Mouse (Mus musculus) heart, postnatal 0 days (tissue): ENCODE results near the gene Wnt7b. TPM values are rescaled to one million over a fixed set of nuclear protein-coding genes. Genes with fewer than 3 reads are reported as not detected.

Experiments
- ATAC-seq: fragments of 200-750 bp; cut with Nextera tagmentation; 2 replicates; pipeline ENCODE4 v1.8.0; 2017; ENCODE audit warnings: low read depth, moderate number of reproducible peaks, moderate library complexity; ENCODE audit not compliant: insufficient read depth
- DNase-seq: peaks from one replicate; pipeline ENCODE4 v3.0.0-alpha.2; 2016; ENCODE audit warnings: low spot score
- H3K27ac ChIP-seq: fragments of 300-500 bp; sonication (generic); 2 replicates; pipeline ENCODE4 v1.5.1; 2014; ENCODE audit warnings: low read depth, mild to moderate bottlenecking
- H3K27me3 ChIP-seq: fragments of 300-500 bp; sonication (generic); 2 replicates; pipeline ENCODE4 v1.6.1; 2014; ENCODE audit warnings: low read length, mixed read lengths; ENCODE audit not compliant: control insufficient read depth, insufficient read depth
- H3K36me3 ChIP-seq: fragments of 300-500 bp; sonication (generic); replicated peaks from 2 replicates; pipeline ENCODE4 v1.6.1; 2014; ENCODE audit warnings: low read length, mixed read lengths; ENCODE audit not compliant: control insufficient read depth, insufficient read depth
- H3K4me1 ChIP-seq: fragments of 300-500 bp; sonication (generic); 2 replicates; pipeline ENCODE4 v1.6.1; 2014; ENCODE audit warnings: antibody characterized with exemption; ENCODE audit not compliant: control insufficient read depth, insufficient read depth
- H3K4me2 ChIP-seq: fragments of 300-500 bp; sonication (generic); 2 replicates; pipeline ENCODE4 v1.6.1; 2014; ENCODE audit warnings: low read depth, mild to moderate bottlenecking, low read length, moderate library complexity
- H3K4me3 ChIP-seq: fragments of 300-500 bp; sonication (generic); 2 replicates; pipeline ENCODE4 v1.5.1; 2014; ENCODE audit warnings: low read depth, low read length
- H3K9ac ChIP-seq: fragments of 300-500 bp; sonication (generic); replicated peaks from 2 replicates; pipeline ENCODE4 v1.6.1; 2014; ENCODE audit warnings: low read depth, low read length, mixed read lengths
- H3K9me3 ChIP-seq: fragments of 300-500 bp; sonication (generic); replicated peaks from 2 replicates; pipeline ENCODE4 v1.6.1; 2016; ENCODE audit warnings: low read length; ENCODE audit not compliant: control insufficient read depth
- CTCF ChIP-seq: IDR thresholded peaks from 2 replicates; pipeline ENCODE4 v1.5.1; 2016; ENCODE audit warnings: antibody characterized with exemption, control low read depth, low read depth
- EP300 ChIP-seq: IDR thresholded peaks from 2 replicates; pipeline ENCODE4 v1.6.1; 2016; ENCODE audit warnings: antibody characterized with exemption, low read depth
- WGBS: fragments of 180-500 bp; shearing (Covaris S2); extraction: QIAGEN DNeasy Blood & Tissue Kit; methylation state at CpG from one replicate; pipeline ENCODE4 v1.1.7; 2014; 5-methylcytosine and 5-hydroxymethylcytosine counted together
- polyA plus RNA-seq: library from polyadenylated mRNA; unstranded; fragments of >200 nt; fragmentation: Nextera tagmentation; extraction: Ambion mirVana; gene quantifications from 2 replicates; pipeline ENCODE4 v1.2.1, GENCODE M21; 2015
- total RNA-seq: library from RNA; depleted of rRNA; stranded (reverse); fragments of >200 nt; gene quantifications from 2 replicates; pipeline ENCODE4 v1.2.3, GENCODE M21; 2014; ENCODE audit warnings: low replicate concordance

Gene Wnt7b
- total and polyA plus RNA-seq, 2 experiments from 2014 or later, result 0.10 to 2.6 TPM

GRCm38 (mm10) chr15:85611701-85612520, 29.6 kb upstream of the Wnt7b start:
- Histone ChIP-seq H3K36me3 (no peaks in the 10 kb centered on the region), H3K4me1 (peaks cover 15% of the 10 kb centered on the region), H3K4me3 (no peak overlapping the region), H3K27ac (peak overlapping the region; percentile 87), H3K9ac (no peak overlapping the region), H3K4me2 (no peak overlapping the region), H3K9me3 (no peaks in the 10 kb centered on the region), H3K27me3 (peaks cover 13% of the 10 kb centered on the region; the same call in 1 of the 2 replicates)
- ATAC-seq, result no peak
- 50% methylated on average over 16 of the region's 16 CpGs for WGBS
- TF ChIP-seq CTCF (no peak), EP300 (no peak)
- DNase-seq, result peak; percentile 39

- DNase-seq (peak; percentile 99), ATAC-seq (peak; percentile 96)
- Histone ChIP-seq H3K27me3 (0 out of 2 replicates have a peak, but pooled peaks cover 9% of the 10 kb centered on the region), H3K27ac (peak overlapping the region; percentile 87), H3K4me3 (no peak overlapping the region), H3K4me2 (no peak overlapping the region), H3K9ac (peak overlapping the region; percentile 6; the same call in 1 of the 2 replicates), H3K9me3 (no peaks in the 10 kb centered on the region), H3K4me1 (peaks cover 15% of the 10 kb centered on the region), H3K36me3 (no peaks in the 10 kb centered on the region)
- 14% methylated on average over 8 of the region's 8 CpGs for WGBS
- TF ChIP-seq EP300, result peak; percentile 91; the same call in 1 of the 2 replicates
- TF ChIP-seq CTCF, result peak; percentile 100
Measured at GRCm38 (mm10) chr15:85610618-85611218, 28.4 kb upstream of the Wnt7b start.

GRCm38 (mm10) chr15:85610120-85610519, 27.8 kb upstream of the Wnt7b start:
- DNase-seq, result no peak
- TF ChIP-seq EP300 (no peak), CTCF (no peak)
- H3K4me1 ChIP-seq, result peaks cover 15% of the 10 kb centered on the region

GRCm38 (mm10) chr15:85609266-85610004, 27.2 kb upstream of the Wnt7b start:
- DNase-seq (no peak), ATAC-seq (no peak)
- Histone ChIP-seq H3K4me2 (no peak overlapping the region), H3K9ac (no peak overlapping the region), H3K36me3 (no peaks in the 10 kb centered on the region), H3K9me3 (no peaks in the 10 kb centered on the region), H3K4me3 (no peak overlapping the region), H3K27ac (no peak overlapping the region), H3K27me3 (no peaks in the 10 kb centered on the region), H3K4me1 (peaks cover 15% of the 10 kb centered on the region)
- 78% methylated on average over 5 of the region's 5 CpGs for WGBS
- TF ChIP-seq EP300, result no peak
- TF ChIP-seq CTCF, result peak; percentile 27

More at GRCm38 (mm10) chr15:85610120-85610519, 27.8 kb upstream of the Wnt7b start:
- H3K4me3 ChIP-seq, result no peak overlapping the region
- H3K9me3 ChIP-seq, result no peaks in the 10 kb centered on the region
- 0 out of 2 replicates have a peak, but pooled peaks have one; percentile 1 for ATAC-seq
- no peaks in the 10 kb centered on the region for H3K36me3 ChIP-seq
- 0 out of 2 replicates have a peak, but pooled peaks cover 5% of the 10 kb centered on the region for H3K27me3 ChIP-seq
- 51% methylated on average over 5 of the region's 5 CpGs for WGBS
- 0 out of 2 replicates have a peak overlapping the region, but pooled peaks have one; percentile 87 for H3K27ac ChIP-seq
- H3K9ac ChIP-seq, result no peak overlapping the region
- no peak overlapping the region for H3K4me2 ChIP-seq

GRCm38 (mm10) chr15:85605962-85606610, 23.8 kb upstream of the Wnt7b start:
- H3K27ac ChIP-seq, result no peak overlapping the region
- no peak overlapping the region for H3K4me2 ChIP-seq
- no peak for ATAC-seq
- H3K36me3 ChIP-seq, result no peaks in the 10 kb centered on the region
- 53% methylated on average over 17 of the region's 17 CpGs for WGBS
- no peaks in the 10 kb centered on the region for H3K27me3 ChIP-seq
- no peaks in the 10 kb centered on the region for H3K9me3 ChIP-seq
- H3K4me3 ChIP-seq, result no peak overlapping the region
- no peak overlapping the region for H3K9ac ChIP-seq
- no peak for TF ChIP-seq EP300
- TF ChIP-seq CTCF, result no peak
- H3K4me1 ChIP-seq, result peaks cover 3% of the 10 kb centered on the region; the same call in 1 of the 2 replicates
- no peak for DNase-seq
